Mouse (Mus musculus) lung, embryonic 14.5 days (tissue): Measurements from ENCODE around the gene Wdr66. TPM values are rescaled to one million over a fixed set of nuclear protein-coding genes. Genes with fewer than 3 reads are reported as not detected.
A peak's percentile ranks its signal among the peaks of the same experiment; 100 is the strongest.

Experiments
- ATAC-seq: fragments of 200-750 bp; cut with Nextera tagmentation; 2 replicates; pipeline ENCODE4 v1.8.0; 2017; ENCODE audit warnings: mild to moderate bottlenecking, moderate TSS enrichment, moderate library complexity; ENCODE audit not compliant: insufficient read depth
- DNase-seq: peaks from one replicate; pipeline ENCODE4 v3.0.0-alpha.2; 2015
- H3K27ac ChIP-seq: fragments of 300-500 bp; sonication (generic); 2 replicates; pipeline ENCODE4 v1.5.1; 2014; ENCODE audit warnings: low read depth, mild to moderate bottlenecking, moderate library complexity
- H3K27me3 ChIP-seq: fragments of 300-500 bp; sonication (generic); 2 replicates; pipeline ENCODE4 v1.6.1; 2014; ENCODE audit warnings: low read length, control low read depth; ENCODE audit not compliant: insufficient read depth
- H3K36me3 ChIP-seq: fragments of 300-500 bp; sonication (generic); 2 replicates; pipeline ENCODE4 v1.6.1; 2014; ENCODE audit warnings: control low read depth; ENCODE audit not compliant: insufficient read depth
- H3K4me1 ChIP-seq: fragments of 300-500 bp; sonication (generic); 2 replicates; pipeline ENCODE4 v1.6.1; 2014; ENCODE audit warnings: antibody characterized with exemption, control low read depth; ENCODE audit not compliant: insufficient read depth
- H3K4me2 ChIP-seq: fragments of 300-500 bp; sonication (generic); 2 replicates; pipeline ENCODE4 v1.6.1; 2014; ENCODE audit warnings: mild to moderate bottlenecking
- H3K4me3 ChIP-seq: fragments of 300-500 bp; sonication (generic); 2 replicates; pipeline ENCODE4 v1.5.1; 2014; ENCODE audit warnings: low read depth, low read length
- H3K9ac ChIP-seq: fragments of 300-500 bp; sonication (generic); 2 replicates; pipeline ENCODE4 v1.6.1; 2014
- H3K9me3 ChIP-seq: fragments of 300-500 bp; sonication (generic); 2 replicates; pipeline ENCODE4 v1.6.1; 2016; ENCODE audit warnings: low read depth, low read length, control low read depth
- CTCF ChIP-seq: IDR thresholded peaks from 2 replicates; pipeline ENCODE4 v1.5.1; 2016; ENCODE audit warnings: antibody characterized with exemption, low read depth
- WGBS: fragments of 180-500 bp; shearing (Covaris S2); extraction: QIAGEN DNeasy Blood & Tissue Kit; methylation state at CpG from one replicate; pipeline ENCODE4 v1.1.7; 2014; 5-methylcytosine and 5-hydroxymethylcytosine counted together
- polyA plus RNA-seq: library from polyadenylated mRNA; unstranded; fragments of >200 nt; fragmentation: Nextera tagmentation; extraction: Ambion mirVana; gene quantifications from 2 replicates; pipeline ENCODE4 v1.2.1, GENCODE M21; 2014

Gene Wdr66
- polyA plus RNA-seq, 1 experiment from 2014 or later, result 0.57 TPM

GRCm38 (mm10) chr5:123313851-123314380, 62.0 kb downstream of the Wdr66 start:
- 50% methylated on average over 11 of the region's 11 CpGs for WGBS
- no peak overlapping the region for H3K9ac ChIP-seq
- H3K36me3 ChIP-seq, result no peaks in the 10 kb centered on the region
- TF ChIP-seq CTCF, result no peak
- H3K4me1 ChIP-seq, result peaks cover 5% of the 10 kb centered on the region; the same call in 1 of the 2 replicates
- H3K27ac ChIP-seq, result no peak overlapping the region
- no peak overlapping the region for H3K4me3 ChIP-seq
- H3K27me3 ChIP-seq, result no peaks in the 10 kb centered on the region
- ATAC-seq (no peak), DNase-seq (no peak)
- H3K4me2 ChIP-seq, result no peak overlapping the region
- no peaks in the 10 kb centered on the region for H3K9me3 ChIP-seq

- Histone ChIP-seq H3K9ac (no peak overlapping the region), H3K27me3 (no peaks in the 10 kb centered on the region), H3K27ac (no peak overlapping the region; the same call in 1 of the 2 replicates), H3K4me3 (no peak overlapping the region), H3K36me3 (no peaks in the 10 kb centered on the region), H3K4me2 (no peak overlapping the region), H3K9me3 (no peaks in the 10 kb centered on the region), H3K4me1 (peaks cover 5% of the 10 kb centered on the region; the same call in 1 of the 2 replicates)
- DNase-seq (peak; percentile 65), ATAC-seq (peak; percentile 41; the same call in 1 of the 2 replicates)
- no peak for TF ChIP-seq CTCF
- WGBS, result 31% methylated on average over 10 of the region's 10 CpGs
Measured at GRCm38 (mm10) chr5:123315219-123315866, 63.4 kb downstream of the Wdr66 start.

- peak; percentile 59 for DNase-seq
Measured at GRCm38 (mm10) chr5:123317992-123318391, 66.1 kb downstream of the Wdr66 start.

GRCm38 (mm10) chr5:123320136-123320535, 68.2 kb downstream of the Wdr66 start:
- WGBS, result 87% methylated on average over 3 of the region's 3 CpGs
- no peak overlapping the region for H3K4me3 ChIP-seq
- H3K9me3 ChIP-seq, result no peaks in the 10 kb centered on the region
- no peaks in the 10 kb centered on the region for H3K27me3 ChIP-seq
- DNase-seq (no peak), ATAC-seq (no peak)
- no peaks in the 10 kb centered on the region for H3K36me3 ChIP-seq
- no peak overlapping the region for H3K27ac ChIP-seq
- H3K4me2 ChIP-seq, result no peak overlapping the region
- no peaks in the 10 kb centered on the region; the same call in 1 of the 2 replicates for H3K4me1 ChIP-seq
- TF ChIP-seq CTCF, result peak; percentile 28
- no peak overlapping the region for H3K9ac ChIP-seq

More at GRCm38 (mm10) chr5:123317992-123318391, 66.1 kb downstream of the Wdr66 start:
- Histone ChIP-seq H3K4me2 (peak overlapping the region; percentile 52), H3K4me1 (peaks cover 5% of the 10 kb centered on the region; the same call in 1 of the 2 replicates), H3K27ac (no peak overlapping the region), H3K36me3 (no peaks in the 10 kb centered on the region), H3K27me3 (no peaks in the 10 kb centered on the region), H3K4me3 (peak overlapping the region; percentile 21), H3K9me3 (no peaks in the 10 kb centered on the region), H3K9ac (peak overlapping the region; percentile 35; the same call in 1 of the 2 replicates)
- no peak for ATAC-seq
- WGBS, result 5% methylated on average over 6 of the region's 6 CpGs
- no peak for TF ChIP-seq CTCF

GRCm38 (mm10) chr5:123324242-123324641, 72.3 kb downstream of the Wdr66 start:
- no peak overlapping the region for H3K27ac ChIP-seq
- H3K4me1 ChIP-seq, result 0 out of 2 replicates have a peak, but pooled peaks cover 6% of the 10 kb centered on the region
- H3K27me3 ChIP-seq, result no peaks in the 10 kb centered on the region
- DNase-seq (no peak), ATAC-seq (no peak)
- no peak for TF ChIP-seq CTCF
- H3K9me3 ChIP-seq, result no peaks in the 10 kb centered on the region
- no peak overlapping the region for H3K9ac ChIP-seq
- H3K4me3 ChIP-seq, result no peak overlapping the region
- WGBS, result 36% methylated on average over 15 of the region's 15 CpGs
- H3K36me3 ChIP-seq, result no peaks in the 10 kb centered on the region
- no peak overlapping the region for H3K4me2 ChIP-seq

- Histone ChIP-seq H3K4me2 (no peak overlapping the region), H3K36me3 (no peaks in the 10 kb centered on the region), H3K27me3 (no peaks in the 10 kb centered on the region), H3K4me3 (no peak overlapping the region), H3K9ac (no peak overlapping the region), H3K9me3 (no peaks in the 10 kb centered on the region), H3K4me1 (0 out of 2 replicates have a peak, but pooled peaks cover 6% of the 10 kb centered on the region), H3K27ac (0 out of 2 replicates have a peak overlapping the region, but pooled peaks have one; percentile 24)
- TF ChIP-seq CTCF, result no peak
- WGBS, result 59% methylated on average over 15 of the region's 15 CpGs
- no peak for ATAC-seq
- peak; percentile 65 for DNase-seq
Measured at GRCm38 (mm10) chr5:123326006-123326750, 74.3 kb downstream of the Wdr66 start.

GRCm38 (mm10) chr5:123326751-123327148, 74.8 kb downstream of the Wdr66 start:
- Histone ChIP-seq H3K4me1 (0 out of 2 replicates have a peak, but pooled peaks cover 6% of the 10 kb centered on the region), H3K27ac (0 out of 2 replicates have a peak overlapping the region, but pooled peaks have one; percentile 24), H3K9me3 (no peaks in the 10 kb centered on the region), H3K36me3 (no peaks in the 10 kb centered on the region), H3K27me3 (no peaks in the 10 kb centered on the region), H3K9ac (no peak overlapping the region), H3K4me3 (no peak overlapping the region), H3K4me2 (no peak overlapping the region)
- no peak for TF ChIP-seq CTCF
- 69% methylated on average over 9 of the region's 9 CpGs for WGBS
- DNase-seq (no peak), ATAC-seq (no peak)
